Mouse (Mus musculus): ENCODE data around the gene Rnf26.

DNA sequence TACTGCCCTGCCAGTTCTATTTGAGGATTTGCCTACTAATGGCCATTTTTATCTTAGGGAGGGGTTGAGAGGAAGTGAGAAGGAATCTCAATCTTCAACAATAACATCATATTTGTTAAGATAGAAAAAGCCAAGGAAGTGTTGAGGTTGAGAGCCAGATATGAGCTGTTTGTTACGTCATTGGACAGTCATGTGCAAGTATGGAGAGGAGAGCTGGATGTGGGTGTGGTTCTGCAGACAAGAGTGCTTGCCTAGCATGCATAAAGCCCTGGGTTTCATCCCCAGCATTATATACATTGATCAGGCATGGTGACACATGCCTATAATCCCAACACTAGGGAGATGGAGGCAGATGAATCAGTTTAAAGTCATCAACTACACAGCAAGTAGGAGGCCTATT is 59.4 kb downstream of the Rnf26 start:
- no peak for TF ChIP-seq EP300 (IDR thresholded peaks at IDR 0.05; ENCODE audit: insufficient read depth, low read depth, low read length)
- TF ChIP-seq CTCF (IDR thresholded peaks at IDR 0.05), result no peak
